Mouse (Mus musculus): ENCODE measurements around the gene Usp6nl.

Usp6nl gene

GRCm38 (mm10) chr2:6423661-6424550, 101.4 kb downstream of the Usp6nl start:
- no peak for DNase-seq

GRCm38 (mm10) chr2:6424851-6425250, 102.4 kb downstream of the Usp6nl start:
- DNase-seq = no peak

GRCm38 (mm10) chr2:6436085-6436950, 113.9 kb downstream of the Usp6nl start:
- peak; percentile 60 for DNase-seq

GRCm38 (mm10) chr2:6441688-6442087, 119.2 kb downstream of the Usp6nl start:
- DNase-seq = no peak

GRCm38 (mm10) chr2:6442302-6442701, 119.8 kb downstream of the Usp6nl start:
- no peak for DNase-seq

GRCm38 (mm10) chr2:6444015-6444414, 121.5 kb downstream of the Usp6nl start:
- DNase-seq = no peak

GRCm38 (mm10) chr2:6444723-6445169, 122.3 kb downstream of the Usp6nl start:
- no peak for DNase-seq

GRCm38 (mm10) chr2:6445858-6446257, 123.4 kb downstream of the Usp6nl start:
- no peak for DNase-seq

- no peak for DNase-seq
Observed at GRCm38 (mm10) chr2:6448880-6449279, 126.4 kb downstream of the Usp6nl start.

- no peak for DNase-seq
Observed at GRCm38 (mm10) chr2:6449656-6450055, 127.2 kb downstream of the Usp6nl start.

GRCm38 (mm10) chr2:6450544-6450943, 128.1 kb downstream of the Usp6nl start:
- no peak for DNase-seq

- no peak for DNase-seq
Observed at GRCm38 (mm10) chr2:6454941-6455516, 132.6 kb downstream of the Usp6nl start.

- DNase-seq = peak; percentile 38
Observed at GRCm38 (mm10) chr2:6459282-6460047, 137.0 kb downstream of the Usp6nl start.

GRCm38 (mm10) chr2:6462306-6462705, 139.8 kb downstream of the Usp6nl start:
- no peak for DNase-seq

GRCm38 (mm10) chr2:6463772-6464661, 141.6 kb downstream of the Usp6nl start:
- no peak for DNase-seq

- no peak for DNase-seq
Observed at GRCm38 (mm10) chr2:6466396-6466795, 143.9 kb downstream of the Usp6nl start.

GRCm38 (mm10) chr2:6467318-6467717, 144.9 kb downstream of the Usp6nl start:
- DNase-seq = no peak

GRCm38 (mm10) chr2:6469164-6469563, 146.7 kb downstream of the Usp6nl start:
- DNase-seq = peak; percentile 90

GRCm38 (mm10) chr2:6471110-6471611, 148.7 kb downstream of the Usp6nl start:
- no peak for DNase-seq

GRCm38 (mm10) chr2:6473829-6474228, 151.4 kb downstream of the Usp6nl start:
- DNase-seq = peak; percentile 18

- no peak for DNase-seq
Observed at GRCm38 (mm10) chr2:6477884-6478283, 155.4 kb downstream of the Usp6nl start.

Measured in thymus, postnatal 4 days (tissue).